Comparison of ENCODE assay signal across 30 mouse cellular contexts in genomic region chr17:79481112-79481738, GRCm38 (mm10).
DNase-seq lines count a peak whose midpoint lies in the region; ATAC-seq and TF ChIP-seq lines count a peak whose summit lies in the region.
"Had no signal": no experiment of that assay in that cellular context is flagged by ENCODE, and none has a peak within 500 bp of the region (broad histone marks: within the 10 kb centered on the region; RNA-seq: fewer than 3 reads in every experiment).

No protein-coding gene starts in this region.

- no peaks in the 10 kb centered on the region for H3K36me3 ChIP-seq in forebrain, embryonic 13.5 days (ENCODE audit: poor library complexity, severe bottlenecking)
- no peaks in the 10 kb centered on the region for H3K36me3 ChIP-seq in forebrain, embryonic 12.5 days (replicated peaks)
- H3K36me3 ChIP-seq in heart, embryonic 13.5 days, result no peaks in the 10 kb centered on the region
- no peaks in the 10 kb centered on the region for H3K36me3 ChIP-seq in heart, adult 2 months (ENCODE audit: control insufficient read depth, insufficient read depth, low read length)
- H3K36me3 ChIP-seq in lung, embryonic 16.5 days (ENCODE audit: control insufficient read depth, insufficient read depth, low read length), result no peaks in the 10 kb centered on the region
- H3K36me3 ChIP-seq in lung, postnatal 0 days (ENCODE audit: insufficient read depth, low read length), result no peaks in the 10 kb centered on the region
- H3K36me3 ChIP-seq: embryonic facial prominence, embryonic 13.5 days; hindbrain, embryonic 13.5 days; liver, embryonic 12.5 days; midbrain, embryonic 10.5 days; midbrain, embryonic 15.5 days; neural tube, embryonic 15.5 days had no signal

- peak; percentile 53; the same call in 1 of the 2 replicates for ATAC-seq in forebrain, embryonic 13.5 days
- ATAC-seq in forebrain, embryonic 12.5 days (ENCODE audit: low FRiP score), result no peak
- no peak for ATAC-seq in heart, embryonic 13.5 days (ENCODE audit: extremely low read depth, insufficient number of reproducible peaks, low FRiP score, low TSS enrichment)
- ATAC-seq in lung, embryonic 16.5 days (ENCODE audit: low read depth), result peak; percentile 59
- ATAC-seq in lung, postnatal 0 days, result no peak
- ATAC-seq: activated CD4-positive, CD25-positive, alpha-beta regulatory T cell, adult 4 months; intestine, embryonic 16.5 days; liver, embryonic 12.5 days; liver, postnatal 0 days; midbrain, embryonic 15.5 days had no signal

- no peak overlapping the region for H3K9ac ChIP-seq in forebrain, embryonic 13.5 days
- H3K9ac ChIP-seq in forebrain, embryonic 12.5 days, result no peak overlapping the region
- no peak overlapping the region for H3K9ac ChIP-seq in heart, embryonic 13.5 days
- no peak overlapping the region for H3K9ac ChIP-seq in heart, adult 2 months (ENCODE audit: low read depth, low read length)
- H3K9ac ChIP-seq in lung, embryonic 16.5 days (ENCODE audit: low read length), result no peak overlapping the region
- no peak overlapping the region for H3K9ac ChIP-seq in lung, postnatal 0 days (replicated peaks; ENCODE audit: low read depth)
- H3K9ac ChIP-seq: embryonic facial prominence, embryonic 13.5 days; hindbrain, embryonic 13.5 days; liver, embryonic 12.5 days; liver, postnatal 0 days; midbrain, embryonic 15.5 days; neural tube, embryonic 15.5 days had no signal

- intact Hi-C loops in heart, adult 2 months (cut with DNase I), result no loop called here

- H3K4me3 ChIP-seq in forebrain, embryonic 13.5 days, result no peak overlapping the region
- no peak overlapping the region for H3K4me3 ChIP-seq in forebrain, embryonic 12.5 days (replicated peaks)
- H3K4me3 ChIP-seq in heart, embryonic 13.5 days, result no peak overlapping the region
- no peak overlapping the region for H3K4me3 ChIP-seq in heart, adult 2 months
- H3K4me3 ChIP-seq in lung, embryonic 16.5 days (ENCODE audit: low read length), result no peak overlapping the region
- H3K4me3 ChIP-seq in lung, postnatal 0 days (ENCODE audit: low read depth, low read length), result no peak overlapping the region
- H3K4me3 ChIP-seq: embryonic facial prominence, embryonic 13.5 days; hindbrain, embryonic 13.5 days; liver, embryonic 12.5 days; midbrain, embryonic 10.5 days; midbrain, embryonic 15.5 days; neural tube, embryonic 15.5 days had no signal

- H3K4me1 ChIP-seq in forebrain, embryonic 13.5 days, result no peaks in the 10 kb centered on the region
- H3K4me1 ChIP-seq in forebrain, embryonic 12.5 days, result no peaks in the 10 kb centered on the region
- peaks cover 15% of the 10 kb centered on the region; the same call in 1 of the 2 replicates for H3K4me1 ChIP-seq in heart, embryonic 13.5 days
- peaks cover 5% of the 10 kb centered on the region for H3K4me1 ChIP-seq in heart, adult 2 months (ENCODE audit: control insufficient read depth, insufficient read depth, low read length)
- H3K4me1 ChIP-seq in lung, embryonic 16.5 days (replicated peaks; ENCODE audit: control insufficient read depth, insufficient read depth, low read length), result no peaks in the 10 kb centered on the region; the same call in 1 of the 2 replicates
- peaks cover 6% of the 10 kb centered on the region; the same call in 1 of the 2 replicates for H3K4me1 ChIP-seq in lung, postnatal 0 days (ENCODE audit: insufficient read depth, low read depth, low read length)
- H3K4me1 ChIP-seq: embryonic facial prominence, embryonic 13.5 days; hindbrain, embryonic 13.5 days; liver, embryonic 12.5 days; midbrain, embryonic 10.5 days; midbrain, embryonic 15.5 days; neural tube, embryonic 15.5 days had no signal

- TF ChIP-seq EP300 in heart, adult 2 months (IDR thresholded peaks at IDR 0.05; ENCODE audit: insufficient read depth, low read depth, low read length), result no peak
- no peak for TF ChIP-seq EP300 in lung, postnatal 0 days (IDR thresholded peaks at IDR 0.05)

- H3K27ac ChIP-seq in forebrain, embryonic 13.5 days, result no peak overlapping the region
- H3K27ac ChIP-seq in forebrain, embryonic 12.5 days, result no peak overlapping the region
- H3K27ac ChIP-seq in heart, embryonic 13.5 days (replicated peaks), result peak overlapping the region; percentile 6
- H3K27ac ChIP-seq in heart, adult 2 months, result no peak overlapping the region
- H3K27ac ChIP-seq in lung, embryonic 16.5 days (ENCODE audit: low read length), result no peak overlapping the region
- no peak overlapping the region for H3K27ac ChIP-seq in lung, postnatal 0 days (ENCODE audit: low read length)
- H3K27ac ChIP-seq: embryonic facial prominence, embryonic 13.5 days; hindbrain, embryonic 13.5 days; liver, embryonic 12.5 days; macrophage; midbrain, embryonic 10.5 days; midbrain, embryonic 15.5 days; neural tube, embryonic 15.5 days had no signal

- no peaks in the 10 kb centered on the region for H3K27me3 ChIP-seq in forebrain, embryonic 13.5 days
- H3K27me3 ChIP-seq in forebrain, embryonic 12.5 days, result no peaks in the 10 kb centered on the region
- no peaks in the 10 kb centered on the region for H3K27me3 ChIP-seq in heart, embryonic 13.5 days (replicated peaks)
- H3K27me3 ChIP-seq in heart, adult 2 months (ENCODE audit: control insufficient read depth, insufficient read depth, low read length), result no peaks in the 10 kb centered on the region
- no peaks in the 10 kb centered on the region for H3K27me3 ChIP-seq in lung, embryonic 16.5 days (ENCODE audit: control insufficient read depth, insufficient read depth, low read depth, low read length)
- no peaks in the 10 kb centered on the region for H3K27me3 ChIP-seq in lung, postnatal 0 days (replicated peaks; ENCODE audit: insufficient read depth, low read length)
- H3K27me3 ChIP-seq: CH12.LX; embryonic facial prominence, embryonic 13.5 days; hindbrain, embryonic 13.5 days; liver, embryonic 12.5 days; midbrain, embryonic 15.5 days; neural tube, embryonic 15.5 days had no signal

- 86% methylated on average over 6 of the region's 6 CpGs for WGBS in forebrain, embryonic 13.5 days
- 89% methylated on average over 6 of the region's 6 CpGs for WGBS in forebrain, embryonic 12.5 days
- 54% methylated on average over 6 of the region's 6 CpGs for WGBS in heart, embryonic 13.5 days
- 55% methylated on average over 6 of the region's 6 CpGs for WGBS in heart, adult 2 months
- 68% methylated on average over 6 of the region's 6 CpGs for WGBS in lung, embryonic 16.5 days
- WGBS in lung, postnatal 0 days, result 58% methylated on average over 6 of the region's 6 CpGs

- H3K79me2 ChIP-seq in heart, adult 2 months (replicated peaks; ENCODE audit: control insufficient read depth, insufficient read depth, low read length), result no peaks in the 10 kb centered on the region

- no peak for DNase-seq in heart, adult 2 months
- no peak for DNase-seq in lung, postnatal 0 days (ENCODE audit: low spot score)
- no peak for DNase-seq in ovary, postnatal 14 days (ENCODE audit: low spot score)
- DNase-seq: adrenal gland, adult 8-10 months; cerebellum, adult 11 months; cerebellum, adult 9-10 months; cerebellum, postnatal 36 days; gastrocnemius, postnatal 10 days; heart, postnatal 14 days; kidney, adult 8-10 months; kidney, postnatal 10 days; layer of hippocampus, postnatal 36 days; left cerebral cortex, postnatal 4 days; liver, postnatal 0 days; spleen, adult 18-20 months; thymus, postnatal 14 days had no signal

- no peak for TF ChIP-seq POLR2A in heart, adult 2 months (IDR thresholded peaks at IDR 0.05; ENCODE audit: insufficient read depth, low read depth, low read length)

- TF ChIP-seq CTCF in heart, adult 2 months (IDR thresholded peaks at IDR 0.05), result no peak
- no peak for TF ChIP-seq CTCF in lung, postnatal 0 days (IDR thresholded peaks at IDR 0.05)

- H3K9me3 ChIP-seq in forebrain, embryonic 13.5 days (replicated peaks), result no peaks in the 10 kb centered on the region
- H3K9me3 ChIP-seq in forebrain, embryonic 12.5 days, result no peaks in the 10 kb centered on the region
- peaks cover 3% of the 10 kb centered on the region; the same call in 1 of the 2 replicates for H3K9me3 ChIP-seq in heart, embryonic 13.5 days
- H3K9me3 ChIP-seq in lung, embryonic 16.5 days (ENCODE audit: control insufficient read depth, low read length), result peaks cover 3% of the 10 kb centered on the region; the same call in 1 of the 2 replicates
- no peaks in the 10 kb centered on the region for H3K9me3 ChIP-seq in lung, postnatal 0 days (ENCODE audit: low read length)
- H3K9me3 ChIP-seq: embryonic facial prominence, embryonic 13.5 days; hindbrain, embryonic 13.5 days; liver, embryonic 12.5 days; midbrain, embryonic 10.5 days; midbrain, embryonic 15.5 days; neural tube, embryonic 15.5 days had no signal

- no peak overlapping the region for H3K4me2 ChIP-seq in forebrain, embryonic 13.5 days
- H3K4me2 ChIP-seq in forebrain, embryonic 12.5 days, result no peak overlapping the region
- no peak overlapping the region for H3K4me2 ChIP-seq in heart, embryonic 13.5 days
- no peak overlapping the region for H3K4me2 ChIP-seq in lung, embryonic 16.5 days (ENCODE audit: low read depth, low read length)
- no peak overlapping the region for H3K4me2 ChIP-seq in lung, postnatal 0 days (replicated peaks; ENCODE audit: low read depth, low read length)
- H3K4me2 ChIP-seq: embryonic facial prominence, embryonic 13.5 days; hindbrain, embryonic 13.5 days; liver, embryonic 12.5 days; midbrain, embryonic 15.5 days; neural tube, embryonic 15.5 days had no signal

Comparison
In these comparisons a context has a peak if more than half of its experiments do, and no peak if none do; other contexts are left out.
1. ATAC-seq: peak in forebrain, embryonic 13.5 days (single experiment) and lung, embryonic 16.5 days (single experiment); none in forebrain, embryonic 12.5 days (single experiment), heart, embryonic 13.5 days (single experiment) and lung, postnatal 0 days (single experiment).